Mouse (Mus musculus): ENCODE data around the gene Mid1ip1. TPM values are rescaled to one million over a fixed set of nuclear protein-coding genes. Genes with fewer than 3 reads are reported as not detected.

Mid1ip1 gene
- polyA plus RNA-seq (2012; rRNA removed) = 47.6 and 49.2 TPM in 2 replicates

GRCm38 (mm10) chrX:10714696-10715140, at the start of gene Mid1ip1:
Gene Mid1ip1 (plus strand): TSS chrX:10715013.

Other genes with a start within 250 kb of the Mid1ip1 start
- gene Tspan7, start 229.9 kb upstream of the Mid1ip1 start, polyA plus RNA-seq (2012; rRNA removed) = 188 and 190 TPM in 2 replicates